Mouse (Mus musculus) ES-E14 (cell line): ENCODE measurements around the gene Smim12.

Experiments
- CHD2 ChIP-seq: IDR thresholded peaks from 2 replicates; pipeline ENCODE4 v1.6.1; 2014; ENCODE audit warnings: mild to moderate bottlenecking, low read depth, low read length, inconsistent platforms
- HCFC1 ChIP-seq: IDR thresholded peaks from 2 replicates; pipeline ENCODE4 v1.6.1; 2012; ENCODE audit warnings: low read length, inconsistent platforms, borderline replicate concordance; ENCODE audit not compliant: insufficient read depth
- ZNF384 ChIP-seq: IDR thresholded peaks from 2 replicates; pipeline ENCODE4 v1.6.1; 2012; ENCODE audit warnings: low read depth, low read length, inconsistent platforms

DNA sequence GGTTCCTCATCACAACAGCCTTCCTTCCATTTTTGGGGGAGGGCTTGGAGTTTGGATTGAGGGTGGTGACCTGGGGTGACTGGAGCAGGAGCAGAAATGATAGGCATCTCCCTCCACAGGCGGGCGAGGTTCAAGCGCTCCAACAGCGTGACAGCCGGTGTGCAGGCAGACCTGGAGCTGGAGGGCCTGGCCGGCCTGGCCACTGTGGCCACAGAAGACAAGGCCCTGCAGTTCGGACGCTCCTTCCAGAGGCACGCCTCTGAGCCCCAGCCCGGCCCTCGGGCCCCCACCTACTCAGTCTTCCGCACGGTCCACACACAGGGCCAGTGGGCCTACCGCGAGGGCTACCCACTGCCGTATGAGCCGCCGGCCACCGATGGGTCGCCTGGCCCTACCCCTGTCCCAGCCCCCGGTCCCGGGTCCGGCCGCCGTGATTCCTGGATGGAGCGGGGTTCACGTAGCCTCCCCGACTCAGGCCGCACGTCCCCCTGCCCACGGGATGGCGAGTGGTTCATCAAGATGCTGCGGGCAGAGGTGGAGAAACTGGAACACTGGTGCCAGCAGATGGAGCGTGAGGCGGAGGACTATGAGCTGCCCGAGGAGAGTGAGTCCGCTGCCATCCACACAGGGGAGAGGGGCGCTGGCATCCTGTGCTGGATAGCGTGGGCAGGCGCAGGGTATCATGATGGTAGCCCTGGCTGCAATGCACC, 10.0 kb upstream of the Smim12 start:
- TF ChIP-seq ZNF384, result no peak
- no peak for TF ChIP-seq HCFC1
- no peak for TF ChIP-seq CHD2
